Mouse (Mus musculus): ENCODE results near the gene Asap3.

DNA sequence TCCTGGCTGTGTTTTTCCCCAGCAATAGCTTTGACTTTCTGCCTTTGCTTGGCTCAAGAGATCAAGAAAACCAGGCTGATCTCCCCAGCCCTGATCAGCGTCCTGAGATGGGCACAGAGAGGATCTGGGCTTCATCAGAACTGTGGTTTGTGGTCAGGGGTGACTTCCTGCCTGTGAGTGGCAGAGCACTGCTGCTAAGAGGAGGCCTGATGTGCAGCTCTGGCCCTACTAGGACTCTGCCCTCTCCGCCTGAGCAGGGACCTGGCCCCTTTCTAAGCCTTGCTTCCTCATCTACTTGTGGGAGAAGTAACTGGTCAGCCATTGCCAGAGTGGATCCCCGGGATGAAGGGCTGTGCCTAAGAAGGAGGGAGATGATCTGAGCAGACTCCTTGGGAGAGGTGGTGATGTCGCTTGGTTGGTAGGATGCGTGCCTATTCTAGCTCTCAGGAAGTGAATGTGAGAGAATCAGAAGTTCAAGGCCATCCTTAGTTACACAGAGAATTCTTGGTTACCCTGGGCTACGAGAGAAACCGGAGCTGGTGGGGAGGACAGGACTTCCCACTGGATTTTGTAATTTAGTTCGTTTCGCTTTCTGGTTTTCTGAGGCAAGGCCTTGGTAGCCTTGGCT, 60.7 kb downstream of the Asap3 start:
- TF ChIP-seq EP300 (IDR thresholded peaks at IDR 0.05; ENCODE audit: low read depth), result no peak
- TF ChIP-seq CTCF (IDR thresholded peaks at IDR 0.05; ENCODE audit: low read depth), result no peak

All from liver, postnatal 0 days (tissue).